Mouse (Mus musculus): Measurements from ENCODE around the gene Tmem131. TPM values are rescaled to one million over a fixed set of nuclear protein-coding genes. Genes with fewer than 3 reads are reported as not detected.

The Tmem131 gene
- polyA plus RNA-seq, 1 experiment from 2014 or later: 13.8 TPM

DNA sequence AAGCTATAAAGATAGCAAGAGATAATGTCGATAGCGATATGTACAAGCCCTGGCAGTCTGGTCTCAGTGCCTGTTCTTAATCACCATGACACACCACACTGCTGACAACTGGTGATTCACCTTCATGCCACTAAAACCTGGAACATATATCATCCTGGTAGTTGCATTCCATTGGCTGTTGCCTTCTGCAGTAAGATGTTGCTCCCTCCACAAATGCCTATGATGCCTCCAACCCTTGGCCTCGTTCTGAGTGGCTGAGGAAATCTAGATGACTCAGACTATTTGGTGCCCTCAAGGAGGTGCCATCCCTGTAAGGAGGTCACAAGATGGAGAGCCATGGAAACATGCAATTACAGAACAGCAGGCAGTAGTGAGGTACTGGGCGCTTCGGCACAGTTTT is 22.4 kb upstream of the Tmem131 start:
- no peaks in the 10 kb centered on the region for H3K27me3 ChIP-seq (ENCODE audit: low read depth, poor library complexity, severe bottlenecking)
- WGBS: 83% methylated on average over 5 of the region's 5 CpGs
- H3K4me1 ChIP-seq: no peaks in the 10 kb centered on the region
- H3K9me3 ChIP-seq (replicated peaks): no peaks in the 10 kb centered on the region
- no peak overlapping the region for H3K4me3 ChIP-seq
- no peak for DNase-seq (ENCODE audit: low spot score)
- H3K27ac ChIP-seq: no peak overlapping the region
- H3K36me3 ChIP-seq: no peaks in the 10 kb centered on the region

DNA sequence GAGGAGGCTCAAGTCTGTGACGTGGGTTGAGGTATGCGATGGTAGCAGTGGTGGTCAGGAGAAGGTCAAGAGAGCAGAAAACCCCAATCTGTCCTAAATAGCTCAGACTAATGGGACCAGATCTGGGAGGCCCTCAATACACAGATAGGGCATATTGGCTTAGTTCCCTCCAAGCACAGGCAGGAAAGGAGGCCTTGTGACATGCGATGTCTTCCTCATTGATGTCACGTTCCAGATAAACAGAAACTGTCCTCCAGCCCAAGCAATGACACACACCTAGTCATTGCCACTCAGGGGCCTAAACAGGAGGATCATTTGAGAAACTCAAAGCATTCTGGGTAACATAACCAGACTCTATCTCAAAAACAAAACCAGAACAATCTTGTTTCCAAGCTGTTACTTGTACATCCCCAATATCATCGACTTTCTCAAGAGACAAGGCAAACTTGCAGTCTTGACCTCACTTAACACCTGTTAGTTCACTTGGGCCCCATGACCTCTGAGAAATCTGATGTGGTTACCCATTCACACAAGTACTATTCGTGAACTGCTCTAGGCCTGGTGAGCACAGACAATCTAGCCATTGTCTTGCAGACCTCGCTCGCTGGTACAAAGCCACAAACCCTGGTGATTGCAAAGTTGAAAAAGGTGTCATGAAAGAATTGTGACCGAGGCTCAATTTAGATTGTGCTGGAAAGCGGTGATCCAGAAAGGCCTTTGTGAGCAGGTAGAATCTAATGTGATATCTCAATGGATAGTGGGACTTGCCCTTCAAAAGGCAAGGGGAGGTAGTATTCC is 19.1 kb upstream of the Tmem131 start:
- Histone ChIP-seq H3K4me1 (no peaks in the 10 kb centered on the region), H3K4me3 (no peak overlapping the region), H3K36me3 (no peaks in the 10 kb centered on the region), H3K9me3 (replicated peaks) (no peaks in the 10 kb centered on the region), H3K27me3 (ENCODE audit: low read depth, poor library complexity, severe bottlenecking) (no peaks in the 10 kb centered on the region), H3K27ac (no peak overlapping the region)
- 90% methylated on average over 10 of the region's 10 CpGs for WGBS
- DNase-seq (ENCODE audit: low spot score): no peak

DNA sequence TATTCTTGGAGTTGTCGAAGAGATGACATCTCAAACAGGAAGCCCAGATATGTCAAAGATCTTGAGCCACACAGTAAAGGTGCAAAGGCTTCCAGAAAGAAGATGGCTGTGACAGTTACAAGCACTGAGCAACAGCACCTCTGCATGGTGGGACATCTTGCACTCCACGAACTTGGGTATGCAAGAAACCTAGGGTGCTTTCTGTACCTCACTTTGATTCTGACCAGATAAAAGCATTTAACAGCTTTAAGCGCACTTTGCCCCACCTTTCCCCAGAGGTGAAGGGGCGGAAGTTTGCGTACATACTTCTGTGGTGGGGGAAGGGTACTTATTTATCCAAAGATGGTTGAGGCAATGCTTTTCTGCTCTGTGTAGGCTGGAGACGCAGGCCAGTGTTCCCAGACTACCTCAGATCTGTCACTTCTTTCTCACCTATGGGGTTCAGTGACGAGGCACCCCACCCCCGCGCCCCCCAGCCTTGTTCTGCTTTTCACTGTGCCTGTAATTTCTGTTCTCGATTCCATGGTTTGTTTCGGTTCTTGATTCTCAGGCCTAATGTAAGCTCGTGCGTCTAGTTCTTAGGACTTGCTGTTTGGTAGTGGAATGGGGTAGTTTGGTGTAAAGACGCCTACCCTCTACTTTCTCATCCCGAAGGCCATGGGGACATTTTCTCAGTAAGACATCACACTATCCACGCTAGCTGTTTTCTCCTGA is 17.2 kb upstream of the Tmem131 start:
- Histone ChIP-seq H3K9me3 (replicated peaks) (no peaks in the 10 kb centered on the region), H3K36me3 (no peaks in the 10 kb centered on the region), H3K4me3 (no peak overlapping the region), H3K27me3 (ENCODE audit: low read depth, poor library complexity, severe bottlenecking) (no peaks in the 10 kb centered on the region), H3K27ac (no peak overlapping the region), H3K4me1 (no peaks in the 10 kb centered on the region)
- DNase-seq (ENCODE audit: low spot score): no peak
- WGBS: 88% methylated on average over 16 of the region's 16 CpGs

DNA sequence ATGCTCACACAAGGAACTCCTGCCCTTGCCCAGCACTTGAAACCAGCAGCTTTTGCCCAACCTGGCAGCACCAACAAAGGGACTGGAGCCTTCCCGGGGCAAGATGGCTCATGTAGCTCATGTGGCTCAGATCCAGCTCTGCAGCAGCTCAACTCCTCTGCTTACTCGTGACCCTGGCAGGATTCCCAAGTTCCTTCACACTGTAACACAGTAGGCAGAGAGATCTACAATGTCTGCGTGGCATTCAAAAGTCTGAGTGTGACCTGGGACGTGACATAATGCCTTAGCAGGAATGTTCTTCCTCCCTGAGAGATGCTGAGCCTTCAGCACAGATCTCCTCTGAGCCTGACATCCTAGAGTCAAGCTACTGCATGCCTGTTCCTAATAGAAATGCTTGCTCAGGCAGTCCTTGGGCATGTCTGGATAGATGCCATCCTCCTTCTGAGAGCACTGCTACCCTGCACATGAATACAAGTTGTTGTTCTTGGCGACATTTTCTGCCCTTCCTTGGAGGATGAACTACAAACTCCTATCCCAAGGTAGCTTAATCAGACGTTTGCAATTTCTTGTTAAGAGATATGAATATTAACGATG is 6.2 kb upstream of the Tmem131 start:
- Histone ChIP-seq H3K4me1 (no peaks in the 10 kb centered on the region), H3K27ac (no peak overlapping the region), H3K9me3 (replicated peaks) (no peaks in the 10 kb centered on the region), H3K36me3 (no peaks in the 10 kb centered on the region), H3K27me3 (ENCODE audit: low read depth, poor library complexity, severe bottlenecking) (no peaks in the 10 kb centered on the region), H3K4me3 (no peak overlapping the region)
- no peak for DNase-seq (ENCODE audit: low spot score)
- 83% methylated on average over 7 of the region's 7 CpGs for WGBS

DNA sequence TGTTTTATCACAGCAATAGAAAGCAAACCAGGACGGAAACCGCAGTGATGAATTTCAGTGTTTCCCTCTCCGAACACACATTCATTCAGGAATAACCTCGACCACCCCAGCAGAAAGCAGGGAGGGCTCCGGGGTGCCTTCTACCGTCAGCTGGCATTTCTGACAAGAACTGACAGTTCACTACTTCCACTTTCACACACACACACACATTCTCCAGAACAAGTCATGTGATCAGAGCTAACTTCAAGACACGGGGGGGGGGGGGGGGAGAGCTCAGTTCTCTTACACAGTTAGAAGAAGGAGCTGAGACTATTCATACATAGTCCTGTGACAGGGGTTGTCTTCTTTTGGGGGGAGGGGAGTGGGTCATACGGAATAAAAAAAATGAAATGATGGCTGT is 4.0 kb upstream of the Tmem131 start:
- Histone ChIP-seq H3K4me1 (no peaks in the 10 kb centered on the region), H3K9me3 (replicated peaks) (no peaks in the 10 kb centered on the region), H3K27ac (no peak overlapping the region), H3K36me3 (no peaks in the 10 kb centered on the region), H3K27me3 (ENCODE audit: low read depth, poor library complexity, severe bottlenecking) (no peaks in the 10 kb centered on the region), H3K4me3 (no peak overlapping the region)
- WGBS: 84% methylated on average over 8 of the region's 8 CpGs
- no peak for DNase-seq (ENCODE audit: low spot score)

DNA sequence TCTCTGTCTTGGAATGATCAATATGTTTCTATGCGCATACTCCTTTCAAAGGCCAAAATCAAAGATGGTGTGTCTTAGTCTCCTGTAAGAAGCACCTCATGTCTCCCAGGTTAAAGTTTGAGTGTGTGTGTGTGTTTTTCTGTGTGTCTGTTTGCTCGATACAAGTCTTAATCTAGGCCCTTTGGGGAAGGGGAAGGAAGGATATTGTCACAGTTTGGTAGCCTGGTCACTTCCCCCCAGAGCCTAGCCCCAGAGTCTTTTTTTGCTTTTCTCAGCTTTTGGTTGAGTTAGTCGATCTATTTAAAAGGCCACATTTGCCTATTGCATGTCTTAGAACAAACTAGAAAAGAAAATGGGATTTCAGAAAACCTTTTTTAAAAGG is 3.1 kb downstream of the Tmem131 start:
- Histone ChIP-seq H3K27me3 (ENCODE audit: low read depth, poor library complexity, severe bottlenecking) (no peaks in the 10 kb centered on the region), H3K36me3 (no peaks in the 10 kb centered on the region), H3K4me1 (peaks cover 20% of the 10 kb centered on the region), H3K4me3 (peak overlapping the region; percentile 98), H3K27ac (peak overlapping the region; percentile 98), H3K9me3 (replicated peaks) (no peaks in the 10 kb centered on the region)
- no peak for DNase-seq (ENCODE audit: low spot score)
- 60% methylated on average over 3 of the region's 3 CpGs for WGBS

DNA sequence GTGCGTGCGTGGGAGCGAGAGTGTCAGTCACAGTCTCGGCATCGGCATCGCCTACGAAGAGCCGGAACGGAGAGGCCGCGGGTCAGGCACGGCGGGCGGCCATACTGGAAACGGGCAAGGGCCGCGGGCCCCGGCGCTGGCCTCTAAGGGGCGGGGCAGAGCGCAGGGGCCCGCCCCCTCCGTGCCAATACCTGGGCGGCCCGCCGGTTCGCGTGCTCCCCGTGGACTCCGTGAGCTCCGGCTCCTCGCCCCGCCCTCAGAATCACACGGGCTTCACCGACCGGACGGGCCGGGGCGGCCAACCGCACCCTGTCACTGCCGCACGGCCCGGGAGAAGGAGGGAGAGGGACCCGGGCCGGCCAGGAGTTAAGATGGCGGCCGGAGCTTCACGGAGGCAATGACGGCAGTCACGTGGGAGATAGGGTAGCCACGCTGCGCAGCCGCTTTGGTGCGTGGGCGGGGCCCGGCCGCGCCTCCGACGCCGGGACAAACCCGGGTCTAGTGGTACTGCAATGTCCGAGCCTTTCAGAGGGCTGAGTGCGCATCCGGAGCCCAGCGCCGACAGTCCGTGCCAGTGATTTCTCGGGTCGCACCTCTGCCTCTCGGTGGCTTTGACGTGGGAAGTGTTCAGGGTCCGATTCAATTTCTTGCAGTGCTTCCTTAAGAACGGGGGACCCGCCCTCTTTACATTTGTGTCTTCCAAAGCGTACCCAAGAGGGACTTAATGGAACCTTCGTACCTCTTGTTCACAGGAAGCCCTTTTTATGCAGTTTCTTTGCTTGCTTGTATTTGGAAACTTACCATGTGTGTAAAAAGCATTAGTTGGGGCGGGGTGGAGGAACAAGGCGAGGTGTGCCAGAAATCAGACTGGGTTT is 3.7 kb downstream of the Tmem131 start:
- H3K4me1 ChIP-seq: peaks cover 20% of the 10 kb centered on the region
- DNase-seq (ENCODE audit: low spot score): peak; percentile 94
- peak overlapping the region; percentile 98 for H3K4me3 ChIP-seq
- WGBS: under 1% methylated on average over 79 of the region's 79 CpGs
- no peaks in the 10 kb centered on the region for H3K36me3 ChIP-seq
- peak overlapping the region; percentile 98 for H3K27ac ChIP-seq
- H3K9me3 ChIP-seq (replicated peaks): no peaks in the 10 kb centered on the region
- no peaks in the 10 kb centered on the region for H3K27me3 ChIP-seq (ENCODE audit: low read depth, poor library complexity, severe bottlenecking)

DNA sequence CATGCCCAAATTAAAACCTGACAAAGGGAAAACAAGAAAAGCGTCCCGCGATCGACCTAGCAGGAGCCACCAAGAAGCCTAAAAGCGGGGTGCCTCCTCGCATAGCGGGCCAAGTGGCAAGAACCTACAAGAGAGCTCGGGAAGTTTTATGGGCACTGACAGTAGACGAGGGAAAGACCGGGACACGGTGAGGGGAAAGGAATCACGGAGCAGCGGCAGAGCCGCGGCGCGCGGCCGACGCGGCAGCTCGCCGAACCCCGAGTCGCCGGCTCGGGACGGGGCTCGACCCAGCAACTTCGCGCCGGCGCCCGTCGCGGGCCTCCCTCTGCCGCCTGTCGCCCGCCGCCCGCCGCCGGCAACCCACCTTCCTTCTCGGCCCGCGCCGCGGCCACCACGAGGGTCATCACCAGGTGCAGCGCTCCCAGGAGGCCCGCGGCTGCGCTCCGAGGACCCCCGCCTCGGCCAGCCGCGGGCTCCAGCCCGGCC is 4.6 kb downstream of the Tmem131 start:
- H3K27ac ChIP-seq: peak overlapping the region; percentile 98
- H3K4me3 ChIP-seq: peak overlapping the region; percentile 98
- peak; percentile 71 for DNase-seq (ENCODE audit: low spot score)
- WGBS: under 1% methylated on average over 58 of the region's 59 CpGs
- H3K36me3 ChIP-seq: no peaks in the 10 kb centered on the region
- H3K9me3 ChIP-seq (replicated peaks): no peaks in the 10 kb centered on the region
- H3K27me3 ChIP-seq (ENCODE audit: low read depth, poor library complexity, severe bottlenecking): no peaks in the 10 kb centered on the region
- H3K4me1 ChIP-seq: peaks cover 20% of the 10 kb centered on the region

DNA sequence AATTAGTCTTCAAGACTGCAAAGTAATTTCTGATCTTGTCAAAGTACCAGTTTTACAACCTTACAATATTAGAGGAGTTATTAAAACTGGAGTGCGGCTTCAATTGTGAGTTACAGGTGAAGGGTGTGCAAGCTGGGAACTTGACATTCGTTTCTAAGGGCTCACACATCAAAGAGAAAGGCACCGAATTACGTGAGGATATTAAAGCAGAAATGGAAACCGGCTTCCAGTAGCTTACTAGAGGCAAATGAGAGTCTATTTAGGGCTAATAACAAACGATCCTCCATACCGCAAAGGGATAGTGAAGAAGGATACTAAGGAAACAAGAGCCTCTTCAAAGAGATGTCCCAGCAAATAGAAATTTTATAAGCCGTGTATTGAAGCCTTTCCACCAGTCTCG is 5.1 kb downstream of the Tmem131 start:
- Histone ChIP-seq H3K4me1 (peaks cover 20% of the 10 kb centered on the region), H3K27ac (peak overlapping the region; percentile 98), H3K9me3 (replicated peaks) (no peaks in the 10 kb centered on the region), H3K4me3 (peak overlapping the region; percentile 98), H3K36me3 (no peaks in the 10 kb centered on the region), H3K27me3 (ENCODE audit: low read depth, poor library complexity, severe bottlenecking) (no peaks in the 10 kb centered on the region)
- no peak for DNase-seq (ENCODE audit: low spot score)
- 2% methylated on average over 9 of the region's 9 CpGs for WGBS

DNA sequence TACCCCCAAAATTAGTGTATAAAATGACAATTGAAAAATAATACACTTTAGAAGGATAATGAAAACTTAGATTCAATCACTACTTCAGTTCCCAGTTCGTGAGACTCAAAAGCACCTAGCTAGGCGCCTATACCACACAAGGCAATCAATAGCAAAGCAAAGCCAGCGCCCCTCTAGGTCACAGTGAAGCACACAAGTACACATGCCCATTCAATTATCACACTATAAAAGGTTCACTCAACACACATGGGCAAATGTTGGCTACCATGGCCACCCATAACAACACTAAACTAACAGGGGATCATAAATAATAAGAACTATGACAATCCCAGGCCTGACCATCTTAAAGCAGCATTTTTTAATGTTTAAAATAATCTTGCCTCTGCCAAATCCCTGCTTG is 5.8 kb downstream of the Tmem131 start:
- H3K4me1 ChIP-seq: peaks cover 20% of the 10 kb centered on the region
- H3K27me3 ChIP-seq (ENCODE audit: low read depth, poor library complexity, severe bottlenecking): no peaks in the 10 kb centered on the region
- DNase-seq (ENCODE audit: low spot score): peak; percentile 43
- no peaks in the 10 kb centered on the region for H3K9me3 ChIP-seq (replicated peaks)
- H3K4me3 ChIP-seq: peak overlapping the region; percentile 98
- no peak overlapping the region for H3K27ac ChIP-seq
- 17% methylated on average over 3 of the region's 3 CpGs for WGBS
- no peaks in the 10 kb centered on the region for H3K36me3 ChIP-seq

DNA sequence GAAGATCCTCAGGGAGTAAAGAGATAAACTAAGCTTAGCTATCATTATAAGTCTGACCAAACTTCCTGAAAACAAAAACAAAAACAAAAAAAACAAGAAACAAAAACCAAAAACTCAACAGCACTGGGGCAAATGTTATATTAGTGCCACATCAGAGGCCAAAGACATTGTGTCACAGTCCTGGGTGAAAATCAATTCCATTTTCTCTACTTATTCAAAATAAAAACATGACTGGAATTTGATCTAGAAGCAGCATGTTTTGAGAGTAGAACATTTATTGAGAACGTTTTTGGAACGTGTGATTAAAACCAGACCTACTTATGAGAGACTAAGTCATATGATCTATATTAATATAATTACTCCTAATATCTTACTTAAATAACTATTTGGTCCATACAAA is 6.5 kb downstream of the Tmem131 start:
- no peak for DNase-seq (ENCODE audit: low spot score)
- Histone ChIP-seq H3K4me1 (peaks cover 20% of the 10 kb centered on the region), H3K27me3 (ENCODE audit: low read depth, poor library complexity, severe bottlenecking) (no peaks in the 10 kb centered on the region), H3K27ac (no peak overlapping the region), H3K36me3 (no peaks in the 10 kb centered on the region), H3K9me3 (replicated peaks) (no peaks in the 10 kb centered on the region), H3K4me3 (no peak overlapping the region)
- WGBS: 78% methylated on average over 2 of the region's 2 CpGs

DNA sequence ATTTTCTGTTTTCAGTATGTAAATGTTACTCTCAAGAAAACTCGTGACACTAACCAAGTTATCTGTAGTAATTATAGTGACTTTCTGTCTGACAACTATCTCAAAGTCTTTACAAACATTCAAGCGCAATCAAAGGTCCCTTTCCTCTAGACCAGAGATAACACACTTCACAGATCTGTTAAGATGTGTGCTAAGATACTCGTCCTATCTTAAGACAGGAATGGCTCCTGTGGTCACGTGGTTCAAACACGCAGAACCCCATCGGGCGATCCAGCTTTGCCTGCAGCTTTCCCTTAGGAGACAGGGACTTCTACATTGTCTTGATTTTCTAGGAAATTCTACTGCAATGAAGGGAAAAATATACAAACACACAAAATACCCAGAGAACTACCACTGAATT is 6.9 kb downstream of the Tmem131 start:
- WGBS: 85% methylated on average over 7 of the region's 7 CpGs
- no peak for DNase-seq (ENCODE audit: low spot score)
- H3K27ac ChIP-seq: no peak overlapping the region
- H3K4me1 ChIP-seq: peaks cover 19% of the 10 kb centered on the region
- no peak overlapping the region for H3K4me3 ChIP-seq
- no peaks in the 10 kb centered on the region for H3K9me3 ChIP-seq (replicated peaks)
- H3K36me3 ChIP-seq: no peaks in the 10 kb centered on the region
- H3K27me3 ChIP-seq (ENCODE audit: low read depth, poor library complexity, severe bottlenecking): no peaks in the 10 kb centered on the region
